Mouse (Mus musculus): ENCODE results near the gene Icam2. TPM values are rescaled to one million over a fixed set of nuclear protein-coding genes. Genes with fewer than 3 reads are reported as not detected.
"Not testable (repeated sequence)": the region's sequence is repeated elsewhere in the genome, so short reads cannot be mapped to it uniquely, and the experiment has no call there.

The Icam2 gene
- polyA plus RNA-seq, 1 experiment from 2014 or later, result 27.9 TPM

DNA sequence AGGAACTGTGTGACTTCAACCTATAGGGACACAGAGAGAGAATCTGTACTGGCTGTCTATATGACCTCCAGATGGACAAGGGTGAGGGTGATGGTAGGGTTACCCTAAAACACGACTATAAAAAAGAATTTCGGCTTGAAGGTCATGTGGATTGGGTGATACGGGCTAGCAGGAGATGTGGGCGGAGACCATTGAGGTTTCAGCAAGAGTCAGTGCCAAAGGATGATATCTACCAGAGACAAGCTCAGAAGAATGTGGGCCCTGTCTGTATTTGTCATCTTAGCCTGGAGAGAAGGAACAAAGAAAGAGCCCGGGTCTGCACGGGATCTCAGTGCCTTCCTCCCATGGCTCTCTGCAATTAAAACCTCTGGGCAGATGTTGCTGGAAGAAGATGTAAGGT is 38.1 kb downstream of the Icam2 start:
- ATAC-seq (ENCODE audit: insufficient number of reproducible peaks, insufficient read depth, low FRiP score, low TSS enrichment, low read depth), result no peak
- H3K4me1 ChIP-seq (replicated peaks), result peaks cover 10% of the 10 kb centered on the region
- H3K9me3 ChIP-seq, result no peaks in the 10 kb centered on the region
- H3K27ac ChIP-seq, result no peak overlapping the region
- WGBS, result 82% methylated on average over 6 of the region's 6 CpGs
- H3K36me3 ChIP-seq, result no peaks in the 10 kb centered on the region
- no peak overlapping the region for H3K4me3 ChIP-seq (replicated peaks)
- H3K9ac ChIP-seq (replicated peaks), result no peak overlapping the region
- H3K27me3 ChIP-seq, result peaks cover 3% of the 10 kb centered on the region; the same call in 1 of the 2 replicates
- H3K4me2 ChIP-seq, result no peak overlapping the region

- ATAC-seq (ENCODE audit: insufficient number of reproducible peaks, insufficient read depth, low FRiP score, low TSS enrichment, low read depth), result no peak
- H3K4me1 ChIP-seq (replicated peaks), result no peaks in the 10 kb centered on the region
- WGBS, result 52% methylated on average over 6 of the region's 6 CpGs
- no peak overlapping the region for H3K27ac ChIP-seq
- no peak overlapping the region for H3K4me2 ChIP-seq
- no peak overlapping the region for H3K4me3 ChIP-seq (replicated peaks)
- no peaks in the 10 kb centered on the region for H3K27me3 ChIP-seq
- 0 out of 2 replicates have a peak overlapping the region, but pooled peaks have one; percentile 4 for H3K9ac ChIP-seq (replicated peaks)
- H3K36me3 ChIP-seq, result no peaks in the 10 kb centered on the region
- H3K9me3 ChIP-seq, result no peaks in the 10 kb centered on the region
Measured at GRCm38 (mm10) chr11:106344910-106345309, 43.0 kb downstream of the Icam2 start.

GRCm38 (mm10) chr11:106340990-106341520 is 46.8 kb downstream of the Icam2 start:
- 80% methylated on average over 9 of the region's 9 CpGs for WGBS
- ATAC-seq (ENCODE audit: insufficient number of reproducible peaks, insufficient read depth, low FRiP score, low TSS enrichment, low read depth), result no peak
- H3K4me3 ChIP-seq (replicated peaks), result no peak overlapping the region

DNA sequence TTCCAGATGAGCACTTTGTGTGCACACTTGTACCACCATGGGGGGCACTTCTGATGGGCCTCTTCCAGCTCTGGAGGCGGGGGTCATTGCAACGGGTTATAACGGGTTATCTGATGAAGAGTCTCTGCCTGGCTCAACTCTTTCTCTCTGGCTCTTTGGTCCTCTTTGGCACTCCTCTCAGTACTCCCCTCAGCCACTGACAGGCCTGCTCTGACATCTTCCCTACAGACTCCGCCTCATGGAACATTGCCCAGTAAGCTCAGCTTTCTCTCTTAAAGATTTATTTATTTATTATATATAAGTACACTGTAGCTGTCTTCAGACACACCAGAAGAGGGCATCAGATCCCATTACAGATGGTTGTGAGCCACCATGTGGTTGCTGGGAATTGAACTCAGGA is 48.6 kb downstream of the Icam2 start:
- H3K27me3 ChIP-seq; H3K4me3 ChIP-seq (replicated peaks); H3K9me3 ChIP-seq; H3K36me3 ChIP-seq; ATAC-seq (ENCODE audit: insufficient number of reproducible peaks, insufficient read depth, low FRiP score, low TSS enrichment, low read depth); H3K27ac ChIP-seq; H3K9ac ChIP-seq (replicated peaks); H3K4me2 ChIP-seq; H3K4me1 ChIP-seq (replicated peaks): not testable (repeated sequence)
- WGBS, result 86% methylated on average over 4 of the region's 4 CpGs

More at GRCm38 (mm10) chr11:106340990-106341520, 46.8 kb downstream of the Icam2 start:
- Histone ChIP-seq H3K9me3 (no peaks in the 10 kb centered on the region), H3K4me1 (replicated peaks) (0 out of 2 replicates have a peak, but pooled peaks cover 4% of the 10 kb centered on the region), H3K27me3 (0 out of 2 replicates have a peak, but pooled peaks cover 3% of the 10 kb centered on the region), H3K4me2 (no peak overlapping the region), H3K9ac (replicated peaks) (no peak overlapping the region), H3K36me3 (no peaks in the 10 kb centered on the region), H3K27ac (no peak overlapping the region)

GRCm38 (mm10) chr11:106338870-106339269 is 49.0 kb downstream of the Icam2 start:
- peaks cover 7% of the 10 kb centered on the region; the same call in 1 of the 2 replicates for H3K4me1 ChIP-seq (replicated peaks)
- H3K4me2 ChIP-seq, result no peak overlapping the region
- H3K4me3 ChIP-seq (replicated peaks), result no peak overlapping the region
- no peaks in the 10 kb centered on the region for H3K9me3 ChIP-seq
- WGBS, result 68% methylated on average over 7 of the region's 7 CpGs
- no peak overlapping the region for H3K9ac ChIP-seq (replicated peaks)
- H3K27ac ChIP-seq, result no peak overlapping the region
- H3K36me3 ChIP-seq, result no peaks in the 10 kb centered on the region
- H3K27me3 ChIP-seq, result 0 out of 2 replicates have a peak, but pooled peaks cover 3% of the 10 kb centered on the region
- ATAC-seq (ENCODE audit: insufficient number of reproducible peaks, insufficient read depth, low FRiP score, low TSS enrichment, low read depth), result no peak

GRCm38 (mm10) chr11:106338029-106338428 is 49.8 kb downstream of the Icam2 start:
- no peak overlapping the region for H3K4me2 ChIP-seq
- no peak overlapping the region for H3K4me3 ChIP-seq (replicated peaks)
- H3K9ac ChIP-seq (replicated peaks), result no peak overlapping the region
- 76% methylated on average over 5 of the region's 5 CpGs for WGBS
- H3K4me1 ChIP-seq (replicated peaks), result peaks cover 7% of the 10 kb centered on the region; the same call in 1 of the 2 replicates
- no peaks in the 10 kb centered on the region for H3K9me3 ChIP-seq
- 0 out of 2 replicates have a peak, but pooled peaks cover 3% of the 10 kb centered on the region for H3K27me3 ChIP-seq
- no peaks in the 10 kb centered on the region for H3K36me3 ChIP-seq
- H3K27ac ChIP-seq, result no peak overlapping the region
- ATAC-seq (ENCODE audit: insufficient number of reproducible peaks, insufficient read depth, low FRiP score, low TSS enrichment, low read depth), result no peak

- Histone ChIP-seq H3K27ac (no peak overlapping the region), H3K4me3 (replicated peaks) (no peak overlapping the region), H3K27me3 (0 out of 2 replicates have a peak, but pooled peaks cover 3% of the 10 kb centered on the region), H3K9ac (replicated peaks) (no peak overlapping the region), H3K9me3 (no peaks in the 10 kb centered on the region), H3K4me2 (no peak overlapping the region), H3K36me3 (no peaks in the 10 kb centered on the region), H3K4me1 (replicated peaks) (peaks cover 12% of the 10 kb centered on the region)
- 12% methylated on average over 2 of the region's 2 CpGs for WGBS
- no peak for ATAC-seq (ENCODE audit: insufficient number of reproducible peaks, insufficient read depth, low FRiP score, low TSS enrichment, low read depth)
Measured at GRCm38 (mm10) chr11:106334066-106334465, 53.8 kb downstream of the Icam2 start.

GRCm38 (mm10) chr11:106332458-106332857 is 55.4 kb downstream of the Icam2 start:
- no peak for ATAC-seq (ENCODE audit: insufficient number of reproducible peaks, insufficient read depth, low FRiP score, low TSS enrichment, low read depth)
- no peak overlapping the region for H3K27ac ChIP-seq
- WGBS, result 52% methylated on average over 4 of the region's 4 CpGs
- no peak overlapping the region for H3K4me3 ChIP-seq (replicated peaks)
- peaks cover 15% of the 10 kb centered on the region for H3K4me1 ChIP-seq (replicated peaks)
- no peak overlapping the region for H3K9ac ChIP-seq (replicated peaks)
- no peaks in the 10 kb centered on the region for H3K36me3 ChIP-seq
- no peak overlapping the region for H3K4me2 ChIP-seq
- H3K9me3 ChIP-seq, result no peaks in the 10 kb centered on the region
- no peaks in the 10 kb centered on the region for H3K27me3 ChIP-seq

DNA sequence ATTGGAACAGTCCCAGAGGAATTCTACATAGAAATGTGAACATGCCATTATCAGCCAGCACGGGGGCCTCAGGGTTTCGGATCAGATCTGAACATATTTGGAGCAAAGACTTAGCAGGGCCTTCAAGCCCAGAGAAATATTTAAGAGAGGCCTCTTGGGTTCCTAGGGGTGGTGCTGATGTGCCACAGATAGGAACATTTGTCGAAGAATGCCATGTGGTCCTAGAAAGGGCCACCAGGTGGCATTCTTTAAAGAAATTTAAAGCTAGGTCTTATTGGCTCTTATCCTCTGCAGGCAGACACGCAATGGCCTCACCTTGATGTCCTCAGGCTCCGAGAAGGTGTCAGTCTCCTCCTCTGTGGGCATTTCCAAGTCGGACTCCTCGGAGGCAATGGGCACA is 58.2 kb downstream of the Icam2 start:
- no peaks in the 10 kb centered on the region for H3K36me3 ChIP-seq
- ATAC-seq (ENCODE audit: insufficient number of reproducible peaks, insufficient read depth, low FRiP score, low TSS enrichment, low read depth), result no peak
- WGBS, result 64% methylated on average over 7 of the region's 7 CpGs
- H3K4me1 ChIP-seq (replicated peaks), result peaks cover 19% of the 10 kb centered on the region
- no peak overlapping the region for H3K4me3 ChIP-seq (replicated peaks)
- no peak overlapping the region for H3K9ac ChIP-seq (replicated peaks)
- no peak overlapping the region for H3K4me2 ChIP-seq
- no peaks in the 10 kb centered on the region for H3K27me3 ChIP-seq
- no peak overlapping the region for H3K27ac ChIP-seq
- H3K9me3 ChIP-seq, result no peaks in the 10 kb centered on the region

DNA sequence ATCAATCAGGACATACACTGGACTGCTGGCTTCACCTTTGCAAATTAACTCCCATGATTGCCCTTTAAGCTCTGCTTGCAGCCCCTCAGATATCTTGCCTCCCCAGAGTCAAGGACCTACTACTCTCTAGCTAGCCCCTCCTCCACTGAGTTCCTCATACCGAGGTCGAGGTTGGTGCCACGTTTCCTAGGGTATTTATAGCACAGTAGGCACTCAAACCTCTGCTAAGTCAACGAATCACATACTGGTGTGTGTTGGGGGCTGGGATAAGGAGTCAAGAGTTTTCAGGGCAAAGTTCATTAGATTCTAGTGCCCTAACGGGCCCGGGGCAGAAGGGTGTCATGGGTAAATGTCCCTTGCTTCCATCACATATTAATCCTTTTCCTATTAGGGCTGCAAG is 58.7 kb downstream of the Icam2 start:
- H3K27ac ChIP-seq, result no peak overlapping the region
- no peak overlapping the region for H3K4me3 ChIP-seq (replicated peaks)
- no peak for ATAC-seq (ENCODE audit: insufficient number of reproducible peaks, insufficient read depth, low FRiP score, low TSS enrichment, low read depth)
- no peaks in the 10 kb centered on the region for H3K36me3 ChIP-seq
- H3K4me1 ChIP-seq (replicated peaks), result peaks cover 19% of the 10 kb centered on the region
- H3K9me3 ChIP-seq, result no peaks in the 10 kb centered on the region
- H3K4me2 ChIP-seq, result no peak overlapping the region
- H3K27me3 ChIP-seq, result no peaks in the 10 kb centered on the region
- no peak overlapping the region for H3K9ac ChIP-seq (replicated peaks)
- 61% methylated on average over 6 of the region's 6 CpGs for WGBS

DNA sequence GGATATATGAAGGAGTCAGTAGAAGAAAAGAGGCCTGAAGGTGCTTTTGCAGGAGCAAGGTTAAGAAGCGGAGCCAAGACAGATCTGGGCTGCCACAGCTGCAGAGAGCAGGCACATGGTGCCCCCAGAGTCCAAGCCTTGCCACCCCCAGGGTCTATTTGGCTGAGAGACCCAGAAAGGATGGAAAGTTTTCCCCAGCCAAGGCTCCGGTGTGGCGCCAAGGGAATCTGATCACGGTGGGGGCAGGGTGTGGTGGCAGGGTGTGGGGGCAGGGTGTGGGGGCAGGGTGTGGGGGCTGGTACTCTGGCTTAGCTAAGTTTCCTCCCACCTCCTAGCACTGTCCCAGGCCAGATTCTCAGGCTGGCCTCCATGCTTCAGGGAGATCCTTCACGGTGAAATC is 59.4 kb downstream of the Icam2 start:
- H3K9ac ChIP-seq (replicated peaks), result no peak overlapping the region
- no peak for ATAC-seq (ENCODE audit: insufficient number of reproducible peaks, insufficient read depth, low FRiP score, low TSS enrichment, low read depth)
- 50% methylated on average over 5 of the region's 5 CpGs for WGBS

More for the DNA sequence above, 59.4 kb downstream of the Icam2 start:
- H3K27me3 ChIP-seq, result no peaks in the 10 kb centered on the region
- H3K9me3 ChIP-seq, result no peaks in the 10 kb centered on the region
- H3K4me1 ChIP-seq (replicated peaks), result peaks cover 17% of the 10 kb centered on the region
- H3K4me2 ChIP-seq, result no peak overlapping the region
- no peak overlapping the region for H3K27ac ChIP-seq
- no peak overlapping the region for H3K4me3 ChIP-seq (replicated peaks)
- H3K36me3 ChIP-seq, result no peaks in the 10 kb centered on the region

Data from limb, embryonic 12.5 days (tissue).